Mouse (Mus musculus) 416B (cell line): ENCODE data around the gene Bckdha.

Source experiments
- DNase-seq: peaks from one replicate; pipeline ENCODE4 v3.0.0; 2011; ENCODE audit warnings: low read depth

The Bckdha gene

GRCm38 (mm10) chr7:25611501-25611900, 47.3 kb downstream of the Bckdha start:
- DNase-seq, result no peak

- no peak for DNase-seq
These were observed 48.7 kb downstream of the Bckdha start for GRCm38 (mm10) chr7:25610056-25610455.

GRCm38 (mm10) chr7:25607196-25607595, 51.6 kb downstream of the Bckdha start:
- DNase-seq, result no peak

GRCm38 (mm10) chr7:25606625-25607063, 52.1 kb downstream of the Bckdha start:
- peak; percentile 41 for DNase-seq

GRCm38 (mm10) chr7:25601346-25601745, 57.4 kb downstream of the Bckdha start:
- DNase-seq, result no peak

- DNase-seq, result no peak
These were observed 58.1 kb downstream of the Bckdha start for GRCm38 (mm10) chr7:25600666-25601065.

GRCm38 (mm10) chr7:25599663-25600062, 59.1 kb downstream of the Bckdha start:
- DNase-seq, result peak; percentile 77

GRCm38 (mm10) chr7:25593859-25594258, 64.9 kb downstream of the Bckdha start:
- no peak for DNase-seq

GRCm38 (mm10) chr7:25591226-25591625, 67.6 kb downstream of the Bckdha start:
- DNase-seq, result no peak

- no peak for DNase-seq
These were observed 73.2 kb downstream of the Bckdha start for GRCm38 (mm10) chr7:25585351-25586204.

- no peak for DNase-seq
These were observed 74.1 kb downstream of the Bckdha start for GRCm38 (mm10) chr7:25584651-25585050.

- no peak for DNase-seq
These were observed 76.4 kb downstream of the Bckdha start for GRCm38 (mm10) chr7:25582301-25582810.
